Mouse (Mus musculus) myocyte (in vitro differentiated cells): ENCODE measurements at regions not wholly inside any gene's neighbourhood (a gene's known extent, or its start where the extent isn't known, plus 50 kb on each side); places are given as distances from the start of the nearest gene placed in this dataset.

ENCODE experiments used
- CEBPB ChIP-seq: IDR thresholded peaks from 2 replicates; pipeline ENCODE4 v1.6.1; 2011; ENCODE audit warnings: mild to moderate bottlenecking, moderate library complexity; ENCODE audit not compliant: poor library complexity, insufficient read depth, severe bottlenecking
- E2F4 ChIP-seq: IDR thresholded peaks from one replicate; pipeline ENCODE4 v1.6.1; 2011; ENCODE audit warnings: mild to moderate bottlenecking, control low read depth, moderate library complexity; ENCODE audit not compliant: insufficient read depth
- MAX ChIP-seq: IDR thresholded peaks from one replicate; pipeline ENCODE4 v1.6.1; 2011; ENCODE audit warnings: low read depth, mild to moderate bottlenecking, control low read depth
- MYOD1 ChIP-seq, 3 experiments: IDR thresholded peaks; one replicate each; pipeline ENCODE4 v1.6.1; 2011; ENCODE audit warnings: control low read depth in 2 of 3, low read depth in 2 of 3, mild to moderate bottlenecking in 2 of 3, moderate library complexity in 1 of 3; ENCODE audit not compliant: insufficient read length in 2 of 3, control insufficient read depth in 1 of 3
- MYOG ChIP-seq, 3 experiments: IDR thresholded peaks; one replicate each; pipeline ENCODE4 v1.6.1; 2011; ENCODE audit warnings: control low read depth in 2 of 3, low read depth in 2 of 3, mild to moderate bottlenecking in 2 of 3; ENCODE audit not compliant: insufficient read length in 2 of 3, control insufficient read depth in 1 of 3, insufficient read depth in 1 of 3
- POLR2A ChIP-seq: IDR thresholded peaks from one replicate; pipeline ENCODE4 v1.6.1; 2011; ENCODE audit warnings: low read depth, mild to moderate bottlenecking, control low read depth, moderate library complexity; ENCODE audit not compliant: insufficient read length
- POLR2AphosphoS2 ChIP-seq: IDR thresholded peaks from one replicate; pipeline ENCODE4 v1.6.1; 2011; ENCODE audit warnings: low read depth, control low read depth; ENCODE audit not compliant: insufficient read length
- REST ChIP-seq: IDR thresholded peaks from one replicate; pipeline ENCODE4 v1.6.1; 2011; ENCODE audit warnings: mild to moderate bottlenecking, control low read depth, moderate library complexity; ENCODE audit not compliant: insufficient read depth, insufficient read length
- SRF ChIP-seq: IDR thresholded peaks from one replicate; pipeline ENCODE4 v1.6.1; 2011; ENCODE audit warnings: low read depth; ENCODE audit not compliant: control insufficient read depth, insufficient read length
- TCF12 ChIP-seq: IDR thresholded peaks from one replicate; pipeline ENCODE4 v1.6.1; 2011; ENCODE audit warnings: mild to moderate bottlenecking, control low read depth; ENCODE audit not compliant: poor library complexity, insufficient read depth, severe bottlenecking
- TCF3 ChIP-seq: IDR thresholded peaks from one replicate; pipeline ENCODE4 v1.6.1; 2011; ENCODE audit warnings: low read depth, control low read depth; ENCODE audit not compliant: insufficient read length
- USF1 ChIP-seq: IDR thresholded peaks from one replicate; pipeline ENCODE4 v1.6.1; 2011; ENCODE audit warnings: low read depth, mild to moderate bottlenecking, control low read depth, moderate library complexity

DNA sequence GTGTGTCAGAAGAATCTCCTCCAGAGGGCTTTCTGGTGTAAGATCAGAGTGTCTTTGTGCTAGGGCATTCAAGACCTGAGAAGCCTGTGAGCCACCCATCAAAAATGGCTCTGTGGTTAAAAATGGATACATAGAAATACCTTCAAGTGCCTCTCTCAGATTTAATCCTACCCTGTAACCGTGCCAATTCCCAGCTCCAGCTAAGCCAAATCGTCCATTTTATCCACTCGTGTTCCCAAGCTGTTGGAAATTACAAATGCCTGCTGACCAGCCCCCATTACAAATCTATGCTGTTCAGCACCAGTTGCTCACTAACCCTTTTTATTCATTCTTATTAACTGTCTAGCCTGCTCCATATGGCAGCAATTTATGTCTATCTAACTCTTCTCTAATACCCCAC is 278.3 kb upstream of the Pkdcc start:
- TF ChIP-seq POLR2A (no peak), MAX (no peak), MYOG (IDR thresholded peaks at IDR 0.05; ENCODE audit: control insufficient read depth in 1 of 3, insufficient read depth in 1 of 3, insufficient read length in 2 of 3, low read depth in 2 of 3) (no peak), E2F4 (no peak), USF1 (no peak), TCF12 (no peak), CEBPB (no peak), MYOD1 (IDR thresholded peaks at IDR 0.05; ENCODE audit: control insufficient read depth in 1 of 3, insufficient read length in 2 of 3, low read depth in 2 of 3) (no peak), POLR2AphosphoS2 (no peak), SRF (no peak), REST (no peak), TCF3 (no peak)
